Mouse (Mus musculus): ENCODE data around the gene Prr14l. TPM values are rescaled to one million over a fixed set of nuclear protein-coding genes. Genes with fewer than 3 reads are reported as not detected.

Gene Prr14l
- total and polyA plus RNA-seq, 3 experiments, result 37.0 to 135 (median 39.9) TPM

GRCm38 (mm10) chr5:32863253-32864228 is 9.5 kb upstream of the Prr14l start, which contains the start of gene Depdc5 (continued):
- TF ChIP-seq MYB (IDR thresholded peaks at IDR 0.05; ENCODE audit: low read depth, low read length), result no peak
- no peak for TF ChIP-seq TAL1 (IDR thresholded peaks at IDR 0.05; ENCODE audit: low read length)
- TF ChIP-seq E2F4 (IDR thresholded peaks at IDR 0.05; ENCODE audit: borderline replicate concordance, low read depth, low read length), result peak; percentile 96
- peak; percentile 63; the same call in 1 of the 2 replicates for TF ChIP-seq MXI1 (IDR thresholded peaks at IDR 0.05; ENCODE audit: low read depth, low read length)
- peak; percentile 81 for TF ChIP-seq SIN3A (IDR thresholded peaks at IDR 0.05; ENCODE audit: low read length)
- TF ChIP-seq JUND (IDR thresholded peaks at IDR 0.05; ENCODE audit: low read depth, low read length), result no peak
- peak; percentile 89 for TF ChIP-seq ELF1 (IDR thresholded peaks at IDR 0.05; ENCODE audit: low read depth, low read length)

- Histone ChIP-seq H3K9me3 (replicated peaks; ENCODE audit: insufficient read depth, low read length) (no peaks in the 10 kb centered on the region), H3K4me3 (ENCODE audit: control insufficient read depth in 1 of 2, insufficient read depth in 1 of 2, low read depth in 2 of 2, low read length in 2 of 2) (peak overlapping the region in 1 of 2 experiments; percentile 64; a peak in 2 of 4 replicates), H3K79me2 (ENCODE audit: control insufficient read depth, insufficient read depth, low read length, poor library complexity) (peaks cover 4% of the 10 kb centered on the region; the same call in 1 of the 2 replicates), H3K9ac (ENCODE audit: control insufficient read depth, low read depth, low read length, poor library complexity, severe bottlenecking) (peak overlapping the region; percentile 94), H3K4me1 (ENCODE audit: control insufficient read depth in 1 of 2, insufficient read depth in 2 of 2, low read length in 2 of 2) (peaks cover 6 to 9% of the 10 kb centered on the region in 2 experiments; a peak in 2 of 4 replicates), H3K36me3 (ENCODE audit: control insufficient read depth in 1 of 2, insufficient read depth in 2 of 2, low read length in 2 of 2) (peaks cover 0 to 15% of the 10 kb centered on the region in 2 experiments; a peak in 2 of 4 replicates), H3K27me3 (ENCODE audit: control insufficient read depth in 1 of 2, insufficient read depth in 2 of 2, low read length in 2 of 2) (no peaks in the 10 kb centered on the region), H3K27ac (ENCODE audit: control insufficient read depth, low read depth, low read length) (no peak overlapping the region)
- TF ChIP-seq POLR2AphosphoS5 (IDR thresholded peaks at IDR 0.05; ENCODE audit: borderline replicate concordance, low read depth, low read length) (no peak), RAD21 (IDR thresholded peaks at IDR 0.05; ENCODE audit: low read depth, low read length) (no peak), TBP (IDR thresholded peaks at IDR 0.05; ENCODE audit: low read depth, low read length) (peak; percentile 67; the same call in 1 of the 2 replicates), ZNF384 (IDR thresholded peaks at IDR 0.05; ENCODE audit: low read depth, low read length) (peak; percentile 70), ETS1 (IDR thresholded peaks at IDR 0.05; ENCODE audit: low read depth, low read length) (0 out of 2 replicates have a peak, but pooled peaks have one; percentile 26), CHD2 (IDR thresholded peaks at IDR 0.05; ENCODE audit: low read length) (no peak), ZC3H11A (IDR thresholded peaks at IDR 0.05; ENCODE audit: low read depth, low read length) (no peak)
- peak; percentile 55 for DNase-seq (ENCODE audit: low read depth, low spot score)
These were observed 8.5 kb upstream of the Prr14l start for GRCm38 (mm10) chr5:32862469-32863132.

- DNase-seq (ENCODE audit: low read depth, low spot score), result no peak
- Histone ChIP-seq H3K79me2 (ENCODE audit: control insufficient read depth, insufficient read depth, low read length, poor library complexity) (peaks cover 4% of the 10 kb centered on the region; the same call in 1 of the 2 replicates), H3K27me3 (ENCODE audit: control insufficient read depth in 1 of 2, insufficient read depth in 2 of 2, low read length in 2 of 2) (no peaks in the 10 kb centered on the region), H3K4me1 (ENCODE audit: control insufficient read depth in 1 of 2, insufficient read depth in 2 of 2, low read length in 2 of 2) (peaks cover 6 to 9% of the 10 kb centered on the region in 2 experiments; a peak in 2 of 4 replicates), H3K27ac (ENCODE audit: control insufficient read depth, low read depth, low read length) (no peak overlapping the region), H3K9ac (ENCODE audit: control insufficient read depth, low read depth, low read length, poor library complexity, severe bottlenecking) (no peak overlapping the region), H3K36me3 (ENCODE audit: control insufficient read depth in 1 of 2, insufficient read depth in 2 of 2, low read length in 2 of 2) (peaks cover 0 to 15% of the 10 kb centered on the region in 2 experiments; a peak in 2 of 4 replicates), H3K4me3 (ENCODE audit: control insufficient read depth in 1 of 2, insufficient read depth in 1 of 2, low read depth in 2 of 2, low read length in 2 of 2) (no peak overlapping the region), H3K9me3 (replicated peaks; ENCODE audit: insufficient read depth, low read length) (no peaks in the 10 kb centered on the region)
- no peak for TF ChIP-seq CTCF (IDR thresholded peaks at IDR 0.05 in 2 of 3, conservative IDR thresholded peaks at IDR 0.05 in 1 of 3; ENCODE audit: control insufficient read depth in 1 of 3, insufficient read depth in 1 of 3, low read depth in 2 of 3, low read length in 3 of 3, poor library complexity in 1 of 3, severe bottlenecking in 1 of 3)
- TF ChIP-seq TBP (IDR thresholded peaks at IDR 0.05; ENCODE audit: low read depth, low read length), result peak; percentile 94
These were observed 7.0 kb upstream of the Prr14l start for GRCm38 (mm10) chr5:32861082-32861481.
